Mouse (Mus musculus) forebrain, embryonic 11.5 days (tissue): Measurements from ENCODE around the gene Ebpl. TPM values are rescaled to one million over a fixed set of nuclear protein-coding genes. Genes with fewer than 3 reads are reported as not detected.

Source experiments
- ATAC-seq: fragments of 200-750 bp; cut with Nextera tagmentation; replicated peaks from 2 replicates; pipeline ENCODE4 v1.8.0; 2017; ENCODE audit warnings: moderate TSS enrichment; ENCODE audit not compliant: low FRiP score
- DNase-seq: peaks from one replicate; pipeline ENCODE4 v3.0.0-alpha.2; 2017; ENCODE audit warnings: low spot score
- H3K27ac ChIP-seq: fragments of 300-500 bp; sonication (generic); 2 replicates; pipeline ENCODE4 v1.5.1; 2014; ENCODE audit warnings: low read depth, low read length
- H3K27me3 ChIP-seq: fragments of 300-500 bp; sonication (generic); 2 replicates; pipeline ENCODE4 v1.6.1; 2014; ENCODE audit warnings: mild to moderate bottlenecking, low read length, mixed read lengths; ENCODE audit not compliant: control insufficient read depth, insufficient read depth
- H3K36me3 ChIP-seq: fragments of 300-500 bp; sonication (generic); 2 replicates; pipeline ENCODE4 v1.6.1; 2014; ENCODE audit warnings: mild to moderate bottlenecking, low read length, moderate library complexity, mixed read lengths; ENCODE audit not compliant: control insufficient read depth, insufficient read depth
- H3K4me1 ChIP-seq: fragments of 300-500 bp; sonication (generic); replicated peaks from 2 replicates; pipeline ENCODE4 v1.6.1; 2014; ENCODE audit warnings: low read length, mixed read lengths; ENCODE audit not compliant: control insufficient read depth, insufficient read depth
- H3K4me2 ChIP-seq: fragments of 300-500 bp; sonication (generic); 2 replicates; pipeline ENCODE4 v1.6.1; 2014; ENCODE audit warnings: low read depth, mild to moderate bottlenecking, low read length, moderate library complexity, mixed read lengths; ENCODE audit not compliant: severe bottlenecking
- H3K4me3 ChIP-seq: fragments of 300-500 bp; sonication (generic); 2 replicates; pipeline ENCODE4 v1.5.1; 2014; ENCODE audit warnings: low read depth, low read length
- H3K9ac ChIP-seq: fragments of 300-500 bp; sonication (generic); 2 replicates; pipeline ENCODE4 v1.6.1; 2014; ENCODE audit warnings: low read length
- H3K9me3 ChIP-seq: fragments of 300-500 bp; sonication (generic); 2 replicates; pipeline ENCODE4 v1.6.1; 2016; ENCODE audit warnings: low read length, mixed read lengths; ENCODE audit not compliant: control insufficient read depth
- WGBS: fragments of 180-500 bp; shearing (Covaris S2); extraction: QIAGEN DNeasy Blood & Tissue Kit; methylation state at CpG from one replicate; pipeline ENCODE4 v1.1.7; 2014; 5-methylcytosine and 5-hydroxymethylcytosine counted together
- polyA plus RNA-seq: library from polyadenylated mRNA; unstranded; fragments of >200 nt; fragmentation: Nextera tagmentation; extraction: Ambion mirVana; gene quantifications from 2 replicates; pipeline ENCODE4 v1.2.1, GENCODE M21; 2014

Ebpl gene
- polyA plus RNA-seq, 1 experiment from 2014 or later: 9.4 TPM

- Histone ChIP-seq H3K9me3 (no peaks in the 10 kb centered on the region), H3K4me3 (no peak overlapping the region), H3K27me3 (no peaks in the 10 kb centered on the region), H3K4me2 (no peak overlapping the region), H3K4me1 (0 out of 2 replicates have a peak, but pooled peaks cover 2% of the 10 kb centered on the region), H3K9ac (no peak overlapping the region), H3K27ac (no peak overlapping the region), H3K36me3 (no peaks in the 10 kb centered on the region)
- ATAC-seq: no peak
- DNase-seq: no peak
- WGBS: 89% methylated on average over 2 of the region's 2 CpGs
Measured at GRCm38 (mm10) chr14:61363734-61364133, 3.5 kb upstream of the Ebpl start.

- no peak overlapping the region for H3K9ac ChIP-seq
- no peaks in the 10 kb centered on the region for H3K36me3 ChIP-seq
- H3K4me3 ChIP-seq: no peak overlapping the region
- H3K9me3 ChIP-seq: no peaks in the 10 kb centered on the region
- DNase-seq: no peak
- H3K4me2 ChIP-seq: no peak overlapping the region
- no peak for ATAC-seq
- 0 out of 2 replicates have a peak, but pooled peaks cover 2% of the 10 kb centered on the region for H3K4me1 ChIP-seq
- no peaks in the 10 kb centered on the region for H3K27me3 ChIP-seq
- 95% methylated on average over 2 of the region's 2 CpGs for WGBS
- H3K27ac ChIP-seq: no peak overlapping the region
Measured at GRCm38 (mm10) chr14:61362268-61362667, 2.0 kb upstream of the Ebpl start.

- Histone ChIP-seq H3K27ac (no peak overlapping the region), H3K9ac (no peak overlapping the region), H3K9me3 (no peaks in the 10 kb centered on the region), H3K4me1 (0 out of 2 replicates have a peak, but pooled peaks cover 2% of the 10 kb centered on the region), H3K4me2 (peak overlapping the region; percentile 64), H3K36me3 (no peaks in the 10 kb centered on the region), H3K4me3 (no peak overlapping the region), H3K27me3 (no peaks in the 10 kb centered on the region)
- DNase-seq: no peak
- no peak; the same call in 1 of the 2 replicates for ATAC-seq
- WGBS: 63% methylated on average over 3 of the region's 3 CpGs
Measured at GRCm38 (mm10) chr14:61360981-61361511, 807 bp upstream of the Ebpl start.

- Histone ChIP-seq H3K4me2 (no peak overlapping the region), H3K4me1 (no peaks in the 10 kb centered on the region), H3K27me3 (no peaks in the 10 kb centered on the region), H3K9me3 (no peaks in the 10 kb centered on the region), H3K36me3 (no peaks in the 10 kb centered on the region), H3K4me3 (no peak overlapping the region), H3K9ac (no peak overlapping the region), H3K27ac (no peak overlapping the region)
- WGBS: 85% methylated on average over 10 of the region's 10 CpGs
- DNase-seq (no peak), ATAC-seq (no peak)
Measured at GRCm38 (mm10) chr14:61354251-61355235, 5.7 kb downstream of the Ebpl start.

- no peaks in the 10 kb centered on the region for H3K4me1 ChIP-seq
- no peaks in the 10 kb centered on the region for H3K9me3 ChIP-seq
- no peak overlapping the region for H3K4me3 ChIP-seq
- H3K27ac ChIP-seq: no peak overlapping the region
- no peak overlapping the region for H3K9ac ChIP-seq
- DNase-seq (no peak), ATAC-seq (no peak)
- H3K27me3 ChIP-seq: no peaks in the 10 kb centered on the region
- H3K4me2 ChIP-seq: no peak overlapping the region
- H3K36me3 ChIP-seq: no peaks in the 10 kb centered on the region
- 84% methylated on average over 6 of the region's 6 CpGs for WGBS
Measured at GRCm38 (mm10) chr14:61350808-61351207, 9.4 kb downstream of the Ebpl start.

- no peak overlapping the region for H3K4me2 ChIP-seq
- ATAC-seq (no peak), DNase-seq (no peak)
- 85% methylated on average over 4 of the region's 4 CpGs for WGBS
- H3K36me3 ChIP-seq: no peaks in the 10 kb centered on the region
- H3K27ac ChIP-seq: no peak overlapping the region
- no peak overlapping the region for H3K9ac ChIP-seq
- H3K4me1 ChIP-seq: no peaks in the 10 kb centered on the region
- no peaks in the 10 kb centered on the region for H3K27me3 ChIP-seq
- H3K9me3 ChIP-seq: no peaks in the 10 kb centered on the region
- no peak overlapping the region for H3K4me3 ChIP-seq
Measured at GRCm38 (mm10) chr14:61349876-61350275, 10.4 kb downstream of the Ebpl start.

- 63% methylated on average over 10 of the region's 10 CpGs for WGBS
- DNase-seq (no peak), ATAC-seq (no peak; the same call in 1 of the 2 replicates)
- Histone ChIP-seq H3K27me3 (no peaks in the 10 kb centered on the region), H3K9me3 (no peaks in the 10 kb centered on the region), H3K4me3 (no peak overlapping the region), H3K4me1 (no peaks in the 10 kb centered on the region), H3K36me3 (no peaks in the 10 kb centered on the region), H3K9ac (no peak overlapping the region), H3K4me2 (no peak overlapping the region), H3K27ac (no peak overlapping the region)
Measured at GRCm38 (mm10) chr14:61346827-61347698, 13.2 kb downstream of the Ebpl start.

GRCm38 (mm10) chr14:61344590-61344989 is 15.6 kb downstream of the Ebpl start:
- H3K27ac ChIP-seq: no peak overlapping the region
- no peaks in the 10 kb centered on the region for H3K9me3 ChIP-seq
- H3K27me3 ChIP-seq: no peaks in the 10 kb centered on the region
- H3K9ac ChIP-seq: no peak overlapping the region
- WGBS: 72% methylated on average over 5 of the region's 5 CpGs
- no peak for DNase-seq
- no peak overlapping the region for H3K4me3 ChIP-seq
- H3K4me1 ChIP-seq: no peaks in the 10 kb centered on the region
- no peak for ATAC-seq
- no peak overlapping the region for H3K4me2 ChIP-seq
- H3K36me3 ChIP-seq: no peaks in the 10 kb centered on the region
